Mouse (Mus musculus) cortical plate, adult 2 months (tissue): ENCODE results near the gene Ptgr2. TPM values are rescaled to one million over a fixed set of nuclear protein-coding genes. Genes with fewer than 3 reads are reported as not detected.
"Not testable (repeated sequence)": the region's sequence is repeated elsewhere in the genome, so short reads cannot be mapped to it uniquely, and the experiment has no call there.

Experiments
- H3K27ac ChIP-seq: fragments of 200-500 bp; 2 replicates; pipeline ENCODE4 v1.5.1; 2012; ENCODE audit warnings: low read length, control low read depth, inconsistent platforms; ENCODE audit not compliant: insufficient read depth
- H3K4me1 ChIP-seq: fragments of 200-500 bp; 2 replicates; pipeline ENCODE4 v1.6.1; 2011; ENCODE audit warnings: low read length; ENCODE audit not compliant: control insufficient read depth, insufficient read depth
- H3K4me3 ChIP-seq: fragments of 200-500 bp; 2 replicates; pipeline ENCODE4 v1.5.1; 2011; ENCODE audit warnings: mild to moderate bottlenecking, low read length, control low read depth; ENCODE audit not compliant: insufficient read depth
- CTCF ChIP-seq: fragments of 200-500 bp; IDR thresholded peaks from 2 replicates; pipeline ENCODE4 v1.5.1; 2011; ENCODE audit warnings: mild to moderate bottlenecking, control low read depth, low read length; ENCODE audit not compliant: insufficient read depth; ENCODE audit errors: extremely low read depth
- POLR2A ChIP-seq: fragments of 200-500 bp; IDR thresholded peaks from 2 replicates; pipeline ENCODE4 v1.6.1; 2011; ENCODE audit warnings: mild to moderate bottlenecking, low read length, control low read depth; ENCODE audit not compliant: insufficient read depth; ENCODE audit errors: extremely low read depth
- polyA plus RNA-seq: library from polyadenylated mRNA; depleted of rRNA; stranded (reverse); fragments of >200 nt; gene quantifications from 2 replicates; pipeline ENCODE4 v1.2.3, GENCODE M21; 2012

Gene Ptgr2
- polyA plus RNA-seq, 1 experiment: 31.0 TPM

GRCm38 (mm10) chr12:84299265-84299664 is 14.2 kb downstream of the Ptgr2 start:
- H3K4me1 ChIP-seq: no peaks in the 10 kb centered on the region
- no peak overlapping the region for H3K27ac ChIP-seq
- TF ChIP-seq POLR2A (no peak), CTCF (no peak)
- no peak overlapping the region for H3K4me3 ChIP-seq

GRCm38 (mm10) chr12:84304101-84304500 is 19.1 kb downstream of the Ptgr2 start:
- no peak overlapping the region for H3K4me3 ChIP-seq
- TF ChIP-seq CTCF (no peak), POLR2A (no peak)
- H3K27ac ChIP-seq: no peak overlapping the region
- no peaks in the 10 kb centered on the region for H3K4me1 ChIP-seq

GRCm38 (mm10) chr12:84304554-84304953 is 19.5 kb downstream of the Ptgr2 start:
- TF ChIP-seq POLR2A (no peak), CTCF (no peak)
- Histone ChIP-seq H3K4me3 (no peak overlapping the region), H3K4me1 (no peaks in the 10 kb centered on the region), H3K27ac (no peak overlapping the region)

GRCm38 (mm10) chr12:84311306-84311705 is 26.3 kb downstream of the Ptgr2 start:
- H3K4me1 ChIP-seq: no peaks in the 10 kb centered on the region; the same call in 1 of the 2 replicates
- H3K27ac ChIP-seq: no peak overlapping the region
- H3K4me3 ChIP-seq: no peak overlapping the region
- TF ChIP-seq CTCF: no peak
- TF ChIP-seq POLR2A: no peak

- TF ChIP-seq CTCF (no peak), POLR2A (no peak)
- Histone ChIP-seq H3K4me3 (peak overlapping the region; percentile 67), H3K4me1 (peaks cover 1% of the 10 kb centered on the region; the same call in 1 of the 2 replicates), H3K27ac (no peak overlapping the region)
These were observed 31.0 kb downstream of the Ptgr2 start for GRCm38 (mm10) chr12:84316006-84316405.

GRCm38 (mm10) chr12:84316721-84317621 is 31.9 kb downstream of the Ptgr2 start, which contains the start of gene Zfp410:
Gene Zfp410 (plus strand): TSS chr12:84316852.
- Histone ChIP-seq H3K4me1 (peaks cover 1% of the 10 kb centered on the region; the same call in 1 of the 2 replicates), H3K4me3 (peak within 1 kb of the TSS; percentile 67), H3K27ac (peak within 1 kb of the TSS; percentile 91)
- TF ChIP-seq CTCF (no peak), POLR2A (peak; percentile 53)

GRCm38 (mm10) chr12:84327111-84327512 is 42.1 kb downstream of the Ptgr2 start:
- no peak overlapping the region for H3K4me3 ChIP-seq
- no peaks in the 10 kb centered on the region for H3K4me1 ChIP-seq
- H3K27ac ChIP-seq: no peak overlapping the region

GRCm38 (mm10) chr12:84336963-84337625 is 52.1 kb downstream of the Ptgr2 start:
- TF ChIP-seq POLR2A: no peak
- TF ChIP-seq CTCF: no peak
- no peaks in the 10 kb centered on the region for H3K4me1 ChIP-seq
- no peak overlapping the region for H3K27ac ChIP-seq
- no peak overlapping the region for H3K4me3 ChIP-seq

More at GRCm38 (mm10) chr12:84327111-84327512, 42.1 kb downstream of the Ptgr2 start:
- TF ChIP-seq CTCF: no peak
- no peak for TF ChIP-seq POLR2A

GRCm38 (mm10) chr12:84347192-84347591 is 62.2 kb downstream of the Ptgr2 start:
- no peak overlapping the region for H3K27ac ChIP-seq
- no peaks in the 10 kb centered on the region for H3K4me1 ChIP-seq
- TF ChIP-seq POLR2A (no peak), CTCF (peak; percentile 33; the same call in 1 of the 2 replicates)
- H3K4me3 ChIP-seq: no peak overlapping the region

GRCm38 (mm10) chr12:84358699-84359098 is 73.7 kb downstream of the Ptgr2 start:
- not testable (repeated sequence) for H3K4me1 ChIP-seq, H3K4me3 ChIP-seq, H3K27ac ChIP-seq
